Mouse (Mus musculus): ENCODE measurements around the gene Ifitm7. TPM values are rescaled to one million over a fixed set of nuclear protein-coding genes. Genes with fewer than 3 reads are reported as not detected.

Gene Ifitm7
- total and polyA plus RNA-seq, 3 experiments = not detected

- H3K9ac ChIP-seq (ENCODE audit: control insufficient read depth, low read depth, low read length, poor library complexity, severe bottlenecking) = no peak overlapping the region
- no peaks in the 10 kb centered on the region for H3K4me1 ChIP-seq (ENCODE audit: control insufficient read depth in 1 of 2, insufficient read depth in 2 of 2, low read length in 2 of 2)
- no peaks in the 10 kb centered on the region for H3K36me3 ChIP-seq (ENCODE audit: control insufficient read depth in 1 of 2, insufficient read depth in 2 of 2, low read length in 2 of 2)
- DNase-seq (ENCODE audit: low read depth, low spot score) = no peak
- no peak overlapping the region for H3K4me3 ChIP-seq (ENCODE audit: control insufficient read depth in 1 of 2, insufficient read depth in 1 of 2, low read depth in 2 of 2, low read length in 2 of 2)
- no peak overlapping the region for H3K27ac ChIP-seq (ENCODE audit: control insufficient read depth, low read depth, low read length)
- peaks cover 0 to 5% of the 10 kb centered on the region in 2 experiments; a peak in 2 of 4 replicates for H3K27me3 ChIP-seq (ENCODE audit: control insufficient read depth in 1 of 2, insufficient read depth in 2 of 2, low read length in 2 of 2)
- no peak for TF ChIP-seq MXI1 (IDR thresholded peaks at IDR 0.05; ENCODE audit: low read depth, low read length)
- no peak for TF ChIP-seq NRF1 (IDR thresholded peaks at IDR 0.05; ENCODE audit: insufficient read depth, low read depth, low read length, poor library complexity, severe bottlenecking)
- no peak for TF ChIP-seq MYC (IDR thresholded peaks at IDR 0.05; ENCODE audit: low read depth, low read length)
- TF ChIP-seq E2F4 (IDR thresholded peaks at IDR 0.05; ENCODE audit: borderline replicate concordance, low read depth, low read length) = no peak
- TF ChIP-seq POLR2AphosphoS2 (IDR thresholded peaks at IDR 0.05; ENCODE audit: low read length) = no peak
- no peak for TF ChIP-seq POLR2A (IDR thresholded peaks at IDR 0.05; ENCODE audit: control insufficient read depth in 1 of 2, insufficient read depth in 1 of 2, low read depth in 1 of 2, low read length in 2 of 2, poor library complexity in 1 of 2)
- no peak for TF ChIP-seq MAX (IDR thresholded peaks at IDR 0.05; ENCODE audit: low read length)
- no peak for TF ChIP-seq RCOR1 (IDR thresholded peaks at IDR 0.05; ENCODE audit: low read depth, low read length)
- TF ChIP-seq NELFE (IDR thresholded peaks at IDR 0.05; ENCODE audit: low read depth, low read length) = no peak
- TF ChIP-seq TBP (IDR thresholded peaks at IDR 0.05; ENCODE audit: low read depth, low read length) = no peak
- no peak for TF ChIP-seq EP300 (IDR thresholded peaks at IDR 0.05; ENCODE audit: low read depth in 1 of 2, low read length in 2 of 2)
- no peak for TF ChIP-seq MAFK (IDR thresholded peaks at IDR 0.05; ENCODE audit: borderline replicate concordance, low read depth, low read length)
- no peak for TF ChIP-seq CHD2 (IDR thresholded peaks at IDR 0.05; ENCODE audit: low read length)
- no peak for TF ChIP-seq MAZ (IDR thresholded peaks at IDR 0.05; ENCODE audit: low read depth, low read length)
- H3K79me2 ChIP-seq (ENCODE audit: control insufficient read depth, insufficient read depth, low read length, poor library complexity) = no peaks in the 10 kb centered on the region
- no peaks in the 10 kb centered on the region for H3K9me3 ChIP-seq (replicated peaks; ENCODE audit: insufficient read depth, low read length)
Observed at GRCm38 (mm10) chr16:14008708-14009107, 22.0 kb upstream of the Ifitm7 start.

GRCm38 (mm10) chr16:14008081-14008480 is 21.4 kb upstream of the Ifitm7 start:
- no peak overlapping the region for H3K9ac ChIP-seq (ENCODE audit: control insufficient read depth, low read depth, low read length, poor library complexity, severe bottlenecking)
- no peak overlapping the region for H3K4me3 ChIP-seq (ENCODE audit: control insufficient read depth in 1 of 2, insufficient read depth in 1 of 2, low read depth in 2 of 2, low read length in 2 of 2)
- H3K36me3 ChIP-seq (ENCODE audit: control insufficient read depth in 1 of 2, insufficient read depth in 2 of 2, low read length in 2 of 2) = no peaks in the 10 kb centered on the region
- H3K9me3 ChIP-seq (replicated peaks; ENCODE audit: insufficient read depth, low read length) = no peaks in the 10 kb centered on the region
- H3K27me3 ChIP-seq (ENCODE audit: control insufficient read depth in 1 of 2, insufficient read depth in 2 of 2, low read length in 2 of 2) = peaks cover 0 to 5% of the 10 kb centered on the region in 2 experiments; a peak in 2 of 4 replicates
- H3K79me2 ChIP-seq (ENCODE audit: control insufficient read depth, insufficient read depth, low read length, poor library complexity) = no peaks in the 10 kb centered on the region
- no peak for DNase-seq (ENCODE audit: low read depth, low spot score)
- TF ChIP-seq GABPA (IDR thresholded peaks at IDR 0.05; ENCODE audit: low read depth, low read length) (no peak), UBTF (IDR thresholded peaks at IDR 0.05; ENCODE audit: borderline replicate concordance, insufficient read depth, low read depth, low read length) (no peak), TCF12 (IDR thresholded peaks at IDR 0.05; ENCODE audit: low read depth, low read length) (no peak)
- no peak overlapping the region for H3K27ac ChIP-seq (ENCODE audit: control insufficient read depth, low read depth, low read length)
- H3K4me1 ChIP-seq (ENCODE audit: control insufficient read depth in 1 of 2, insufficient read depth in 2 of 2, low read length in 2 of 2) = no peaks in the 10 kb centered on the region
